Mouse (Mus musculus): ENCODE results near the gene Gm28308.

Gm28308 gene

DNA sequence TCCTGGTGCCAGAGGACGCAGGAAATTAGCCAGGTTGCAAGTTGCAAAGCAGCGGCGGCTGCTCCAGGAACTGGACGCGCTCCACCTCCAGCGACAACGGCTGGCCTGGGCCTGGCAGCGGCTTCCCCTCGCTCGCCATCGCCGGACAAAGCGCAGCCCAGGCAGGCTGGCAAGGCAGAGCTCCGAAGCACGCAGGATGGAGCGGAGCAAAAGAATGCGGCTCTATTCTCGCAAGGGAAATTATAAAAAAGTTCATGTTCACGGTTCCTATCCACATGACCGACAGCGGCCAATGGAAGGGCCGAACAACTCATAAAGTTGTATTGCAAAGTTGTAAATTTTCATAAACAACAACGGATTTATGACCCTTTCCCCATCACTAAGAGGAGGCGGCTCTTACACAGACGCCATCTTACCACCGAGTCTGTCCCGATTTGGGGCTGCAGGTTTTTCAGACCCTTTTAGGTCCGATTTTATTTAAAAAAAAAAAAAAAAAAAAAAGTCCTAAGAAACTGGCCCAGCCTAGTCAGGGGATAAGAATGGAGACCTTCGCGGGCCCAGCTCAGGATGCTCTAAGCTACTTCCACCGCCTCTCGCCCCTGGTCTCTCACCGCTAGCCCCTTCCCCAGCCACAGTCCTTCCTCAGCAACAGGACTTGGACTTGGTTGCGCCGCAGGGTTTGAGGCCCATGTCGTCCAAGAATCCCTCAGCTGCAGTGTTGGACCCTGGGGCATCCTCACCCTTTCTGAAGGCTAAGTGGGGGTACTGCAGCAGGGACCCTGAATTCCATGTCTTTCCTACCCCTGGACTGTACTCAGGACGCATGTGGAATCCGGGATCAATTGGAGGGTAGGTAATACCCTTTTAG, at the start of gene Gm28308, which contains the start of gene Hoxa3:
Gene Gm28308, minus strand, starts transcription at position 221 of the 868 bp plus-strand sequence.
Gene Hoxa3, minus strand, starts transcription at position 218 of the 868 bp plus-strand sequence.
- no peak for DNase-seq (ENCODE audit: low spot score in 2 of 2)

DNA sequence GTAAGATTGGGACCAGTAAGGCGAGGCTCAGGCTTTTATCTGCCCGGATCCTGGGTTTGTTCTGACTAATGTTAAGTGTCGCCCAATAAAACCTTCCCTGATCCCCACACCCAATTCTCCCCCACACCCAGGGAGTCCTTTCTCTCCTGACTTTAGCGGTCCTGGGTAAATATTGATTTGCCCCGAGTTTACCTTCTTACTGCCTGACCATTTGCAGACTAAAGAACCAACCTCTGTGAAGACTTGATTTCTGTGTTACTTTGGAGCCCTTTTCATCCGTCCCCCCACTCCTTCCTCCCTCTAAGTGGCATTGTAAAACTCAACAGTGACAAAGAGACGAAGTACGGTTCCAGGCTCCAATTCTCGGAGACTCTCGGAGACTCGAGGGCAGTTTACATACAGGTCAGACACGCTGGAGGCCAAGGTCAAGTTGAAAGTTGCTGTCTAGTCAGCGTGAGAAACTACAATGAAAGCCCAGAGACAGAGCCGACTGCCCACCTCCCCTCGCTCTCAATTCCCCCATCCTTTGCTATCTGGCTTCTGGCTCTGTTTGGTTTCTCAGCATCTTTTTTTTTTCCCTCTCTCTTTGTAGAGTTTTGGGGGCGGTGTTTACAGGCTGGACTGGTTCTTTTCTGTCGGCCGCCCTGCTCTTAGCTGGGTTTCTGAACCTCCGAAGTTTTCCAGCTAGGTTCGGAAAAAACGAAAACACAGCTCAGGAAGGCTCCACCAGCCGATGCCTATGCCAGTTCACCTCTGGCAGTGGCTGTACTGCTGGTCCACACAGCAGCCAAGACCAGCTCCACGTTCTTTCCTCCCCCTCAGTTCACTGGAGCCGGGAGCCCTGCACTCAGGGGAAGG, 49.6 kb upstream of the Gm28308 start:
- no peak for DNase-seq (ENCODE audit: low spot score in 2 of 2)

DNA sequence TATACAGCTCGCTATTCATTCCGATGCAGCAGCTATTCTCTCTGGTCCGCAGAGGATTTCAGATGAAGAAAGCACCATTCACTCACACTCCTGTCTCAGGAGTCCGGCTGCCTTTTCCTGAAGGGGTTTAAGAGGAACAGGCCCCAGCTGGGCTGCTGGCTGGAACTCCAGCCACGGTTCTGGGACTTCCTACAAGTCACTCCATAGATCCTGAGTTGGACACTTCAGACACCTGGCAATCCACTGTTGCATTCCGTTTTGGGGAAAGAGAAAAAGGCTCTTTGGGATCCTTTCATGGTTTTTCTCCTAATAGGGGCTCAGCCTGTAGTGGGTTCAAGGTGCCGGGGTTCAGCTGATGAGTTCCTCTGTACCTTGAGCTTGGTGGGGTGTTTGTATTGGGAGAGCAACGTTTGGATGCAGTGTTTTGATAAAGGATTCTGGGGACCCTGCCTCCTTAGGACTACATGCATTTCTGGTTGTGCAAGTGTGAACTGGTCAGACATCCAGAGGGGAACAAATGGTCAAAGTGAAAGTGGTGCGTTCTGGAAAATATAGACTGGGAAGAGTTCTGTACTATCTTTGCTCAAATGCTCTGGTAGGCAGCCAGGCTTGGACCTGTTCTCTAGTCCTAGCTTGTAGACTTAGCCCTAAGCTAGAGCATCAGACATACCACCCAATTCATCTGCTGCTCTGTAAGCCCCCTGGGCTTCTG, 48.8 kb upstream of the Gm28308 start:
- no peak for DNase-seq (ENCODE audit: low spot score in 2 of 2)

DNA sequence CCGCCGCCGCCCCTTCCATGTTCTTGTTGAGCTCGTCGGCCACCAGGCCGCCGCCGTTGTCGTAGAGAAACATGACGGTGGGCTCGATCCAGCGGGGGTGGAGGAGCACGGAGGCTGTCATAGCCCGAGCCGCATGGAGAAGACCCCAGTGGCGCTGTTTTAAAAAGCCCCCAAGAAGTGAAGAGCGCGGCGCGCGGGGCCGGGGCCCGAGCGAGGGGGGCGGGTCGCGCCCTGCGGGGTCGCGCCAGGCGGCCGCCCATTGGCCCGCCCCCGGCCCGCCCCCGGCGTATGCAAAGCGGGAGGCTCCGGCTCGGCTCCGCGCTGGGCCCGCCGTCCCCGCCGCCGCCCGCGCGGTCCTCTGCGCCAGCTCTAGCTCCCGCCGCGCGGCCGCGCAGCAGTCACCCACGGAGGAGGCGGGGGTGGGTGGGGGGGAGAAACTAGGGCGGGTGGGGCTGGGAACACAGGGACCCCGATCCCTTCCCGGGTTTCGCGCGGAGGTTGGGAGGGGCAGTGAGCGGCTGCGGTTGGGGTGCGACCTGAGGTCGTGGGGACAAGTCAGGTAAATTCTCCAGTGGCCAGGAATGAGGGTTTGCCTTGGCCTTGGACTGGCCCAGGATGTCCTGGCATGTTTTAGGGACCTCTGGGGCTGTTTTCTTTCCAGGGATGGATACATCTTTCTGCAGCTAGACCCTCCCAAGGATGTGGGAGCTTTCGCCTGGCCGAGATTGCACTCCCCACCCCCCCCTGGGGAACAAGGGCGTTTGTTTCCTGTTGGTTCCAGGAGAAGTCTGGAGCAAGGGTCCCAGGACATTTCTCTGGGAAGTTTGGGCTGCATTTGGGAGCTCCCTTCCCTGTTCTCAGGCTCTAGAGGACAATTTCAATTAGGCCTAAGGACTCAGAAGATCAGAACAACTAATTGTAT, 47.8 kb upstream of the Gm28308 start, which contains the start of gene Hoxa13:
Gene Hoxa13, minus strand, starts transcription at position 227 of the 922 bp plus-strand sequence.
- no peak for DNase-seq (ENCODE audit: low spot score in 2 of 2)

DNA sequence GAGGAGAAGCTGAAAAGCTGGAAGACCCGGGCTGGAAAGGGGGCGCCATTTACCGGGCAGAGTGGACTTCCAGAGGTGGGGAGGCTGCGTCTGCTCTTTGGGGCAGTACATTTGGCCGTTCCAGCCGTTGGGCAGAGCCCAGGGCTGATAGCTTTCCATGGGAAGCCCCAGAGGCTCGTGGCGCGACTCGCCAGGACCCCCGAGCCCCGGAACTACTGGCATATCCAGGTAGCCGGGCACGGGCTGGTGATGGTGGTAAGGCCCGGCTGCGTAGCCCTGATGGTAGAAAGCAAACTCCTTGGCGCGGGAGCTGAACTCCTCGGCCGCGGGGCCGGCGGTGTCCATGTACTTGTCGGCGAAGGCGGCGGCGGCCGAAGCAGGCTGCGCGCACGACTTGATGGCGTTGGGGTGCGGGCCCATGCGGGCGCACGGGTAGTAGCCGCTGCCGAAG, 46.7 kb upstream of the Gm28308 start:
- no peak for DNase-seq (ENCODE audit: low spot score in 2 of 2)

DNA sequence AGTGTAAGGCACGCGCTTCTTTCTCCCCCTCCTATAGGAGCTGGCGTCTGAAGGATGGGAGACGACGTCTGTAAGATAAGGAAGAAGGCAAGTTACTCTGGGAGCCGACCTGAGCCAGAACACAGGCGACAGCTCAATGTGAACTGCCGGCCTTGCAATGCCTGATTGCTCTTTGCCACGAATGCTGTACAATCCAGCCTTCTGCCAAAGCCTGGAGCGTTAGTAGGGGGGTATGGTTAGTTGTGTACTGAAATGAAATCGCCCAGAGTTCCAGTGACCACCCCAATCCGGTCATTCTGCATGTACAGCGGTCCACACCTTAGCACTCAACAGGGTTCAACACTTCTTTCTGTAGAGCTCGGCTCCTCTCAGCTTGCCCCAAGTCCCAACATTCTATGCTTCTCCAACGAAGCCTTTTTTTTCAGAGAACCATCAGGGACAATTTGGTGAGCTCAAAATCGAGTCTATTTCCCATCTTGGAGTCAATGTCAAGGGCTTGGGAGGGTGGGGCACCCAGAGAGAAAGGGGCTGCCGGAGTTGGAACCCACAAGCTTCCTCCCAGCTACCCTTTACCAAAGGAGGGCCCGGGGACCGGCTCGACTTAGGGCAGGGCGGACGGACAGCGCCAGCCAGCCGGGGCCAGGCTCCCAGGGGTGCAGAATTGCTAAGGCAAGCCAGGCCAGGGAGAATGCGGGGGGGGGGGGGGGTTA, 46.1 kb upstream of the Gm28308 start:
- DNase-seq (ENCODE audit: low spot score in 2 of 2), result no peak

DNA sequence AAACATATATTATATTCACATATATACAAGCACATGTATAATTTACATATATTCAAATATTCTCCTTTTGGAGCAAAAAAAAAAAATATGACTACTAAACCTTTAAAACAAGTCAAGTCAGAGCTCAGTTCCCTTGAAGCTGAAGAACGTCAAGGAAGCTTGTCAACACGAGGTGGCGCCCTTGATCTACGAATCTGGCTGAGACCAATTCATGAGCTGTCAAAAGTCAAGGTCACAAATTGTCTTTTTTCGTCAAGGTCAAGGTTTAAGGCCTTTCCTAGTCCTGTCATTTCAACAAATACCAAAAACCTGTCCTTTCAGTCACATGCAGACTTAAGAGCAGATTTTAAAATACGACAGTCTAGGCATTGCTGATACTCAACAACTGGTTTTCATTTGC, 43.8 kb upstream of the Gm28308 start:
- DNase-seq (ENCODE audit: low spot score in 2 of 2), result peak; percentile 40 to 73

DNA sequence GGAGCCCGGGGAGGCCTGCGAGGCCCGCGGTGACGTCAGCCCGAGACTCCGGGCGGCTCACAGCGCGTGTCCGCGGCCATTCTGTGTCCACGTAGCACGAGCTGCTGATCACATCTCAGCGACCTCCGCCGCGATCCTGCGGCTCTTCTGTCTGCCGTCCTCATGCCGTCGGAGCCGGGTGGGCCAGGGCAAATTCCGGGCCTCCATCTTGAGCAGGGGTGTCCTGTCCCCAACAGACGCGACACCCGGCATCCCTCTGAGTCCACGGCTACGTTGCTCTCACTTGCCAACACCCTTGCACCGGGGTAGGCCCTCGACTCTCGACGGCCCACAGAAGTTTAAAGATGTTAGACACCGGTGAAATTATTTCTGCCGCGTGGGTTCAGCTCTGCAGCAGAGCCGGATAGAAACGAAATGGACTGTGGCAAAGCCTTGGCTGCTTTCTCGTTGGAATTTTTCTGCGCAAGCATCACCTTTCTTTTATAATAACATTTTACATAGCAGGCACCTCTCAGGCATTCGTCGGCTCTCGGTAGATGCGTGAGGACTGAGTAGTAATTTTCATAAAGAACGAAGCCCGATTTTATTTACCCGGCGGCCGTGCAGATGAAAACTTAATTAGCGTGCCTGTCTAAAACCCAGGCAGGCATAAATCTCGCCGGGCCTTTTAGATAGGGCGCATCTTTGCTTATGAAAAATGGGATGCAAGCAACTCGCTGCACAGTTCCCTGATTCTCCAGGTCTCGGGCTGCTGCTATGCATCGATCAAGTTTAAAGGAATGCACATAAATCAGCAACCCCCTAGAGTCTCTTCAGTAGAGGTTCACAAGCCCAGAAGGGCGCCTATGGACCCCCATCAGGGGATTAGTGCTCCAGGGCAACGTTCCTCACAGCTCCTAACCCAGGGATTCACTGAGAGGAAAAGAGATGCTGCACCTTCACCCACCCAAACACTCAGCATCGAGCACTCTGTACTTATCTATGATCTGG, 40.7 kb upstream of the Gm28308 start:
- DNase-seq (ENCODE audit: low spot score in 2 of 2), result peak in 1 of 2 experiments; percentile 7

DNA sequence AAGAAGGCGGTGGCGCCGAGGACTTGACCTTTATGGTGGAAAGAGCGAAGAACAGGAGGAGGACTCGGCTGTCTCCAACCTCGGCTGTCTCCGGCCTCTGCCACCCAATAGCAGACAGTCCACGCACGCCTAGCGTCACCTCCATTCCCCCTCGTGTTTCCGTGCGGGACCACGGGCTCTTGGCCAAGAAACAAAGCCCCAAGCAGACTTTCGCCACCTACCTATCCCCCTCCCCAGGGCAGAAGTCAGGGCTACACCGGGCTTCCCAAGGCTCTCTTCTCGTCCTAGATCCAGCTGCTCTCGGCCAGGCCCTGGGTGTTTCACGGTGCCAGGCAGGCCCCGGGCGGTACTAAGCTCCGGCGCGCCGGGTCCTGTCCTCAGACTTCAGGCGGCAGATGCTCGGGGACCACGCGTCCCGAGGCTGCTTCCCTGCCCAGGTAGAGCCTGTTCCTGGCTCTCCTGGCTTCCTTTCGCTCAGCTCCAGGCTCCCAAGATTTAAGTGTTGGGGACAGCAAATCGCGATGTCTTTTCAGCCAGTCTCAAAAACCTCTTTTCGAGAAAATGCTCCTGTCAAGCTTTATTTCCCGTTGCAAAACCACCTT, 39.7 kb upstream of the Gm28308 start:
- DNase-seq (ENCODE audit: low spot score in 2 of 2), result peak in 1 of 2 experiments; percentile 6

DNA sequence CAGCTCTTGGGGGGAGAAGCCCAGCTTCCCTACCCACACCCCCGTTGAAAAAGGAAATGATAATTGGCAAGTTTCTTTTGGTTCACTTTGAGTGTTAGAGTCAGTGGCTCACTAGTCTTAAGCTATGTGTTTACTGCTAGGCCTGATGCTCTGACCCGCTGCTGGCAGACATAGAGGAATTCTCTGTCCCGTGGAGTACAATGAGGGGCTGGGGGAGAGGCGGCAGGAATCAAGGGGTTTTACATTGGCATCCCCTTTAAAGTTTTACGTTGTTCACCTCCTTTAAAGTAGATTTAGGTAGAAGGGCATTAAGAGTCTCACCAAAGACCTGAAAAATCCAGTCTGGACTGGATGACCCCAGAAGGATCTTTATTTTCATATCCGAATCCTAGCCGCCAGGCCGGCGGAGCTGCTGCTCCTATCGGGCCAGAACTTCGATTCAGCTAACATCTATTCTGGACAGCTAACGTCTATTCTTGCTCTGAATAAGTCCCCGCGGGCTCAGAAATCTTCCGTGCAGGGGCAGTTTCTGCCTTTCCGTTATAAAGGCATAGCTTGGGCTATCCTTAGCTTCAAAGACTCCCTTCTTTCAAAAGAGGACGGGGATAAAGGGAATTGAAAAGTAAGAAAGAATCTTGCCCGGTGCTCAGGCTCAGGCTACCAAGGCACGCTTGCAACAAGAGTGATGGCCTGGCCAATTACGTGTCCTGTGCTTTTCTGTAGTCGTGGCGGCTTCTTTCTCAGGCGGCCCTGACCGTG, 39.1 kb upstream of the Gm28308 start:
- DNase-seq (ENCODE audit: low spot score in 2 of 2), result peak in 1 of 2 experiments; percentile 1

DNA sequence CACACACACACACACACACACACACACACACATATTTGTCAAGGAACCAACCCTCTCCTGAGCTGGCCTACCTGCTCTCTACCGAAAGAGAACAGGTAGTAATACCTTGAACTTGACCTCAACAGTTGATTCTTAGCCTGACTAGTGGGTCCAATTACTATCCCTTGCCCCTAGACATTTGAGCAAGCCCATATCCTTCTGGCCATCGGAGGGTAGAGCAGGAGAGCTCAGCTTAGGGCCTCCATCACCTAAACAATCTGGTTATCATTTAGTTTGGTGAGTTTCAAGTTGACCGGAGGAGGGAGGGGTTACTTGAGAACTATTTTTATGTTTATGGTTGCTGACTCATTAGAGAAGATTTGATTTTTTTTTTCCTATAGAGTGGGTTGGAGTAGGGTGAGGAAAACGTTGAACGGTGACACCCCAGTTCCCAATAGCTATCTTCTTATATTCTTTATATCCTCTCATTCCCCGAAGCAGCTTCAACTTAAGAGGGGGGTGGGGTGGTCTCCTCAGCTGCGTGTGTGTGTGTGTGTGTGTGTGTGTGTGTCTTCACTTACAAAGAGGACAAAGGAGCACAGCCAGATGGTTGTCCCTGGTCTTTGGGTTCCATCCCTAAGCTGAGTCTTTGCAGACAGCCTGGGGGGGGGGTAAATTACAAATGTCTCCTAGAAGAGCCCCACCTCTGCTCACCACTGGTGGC, 38.2 kb upstream of the Gm28308 start:
- peak in 1 of 2 experiments; percentile 1 for DNase-seq (ENCODE audit: low spot score in 2 of 2)

DNA sequence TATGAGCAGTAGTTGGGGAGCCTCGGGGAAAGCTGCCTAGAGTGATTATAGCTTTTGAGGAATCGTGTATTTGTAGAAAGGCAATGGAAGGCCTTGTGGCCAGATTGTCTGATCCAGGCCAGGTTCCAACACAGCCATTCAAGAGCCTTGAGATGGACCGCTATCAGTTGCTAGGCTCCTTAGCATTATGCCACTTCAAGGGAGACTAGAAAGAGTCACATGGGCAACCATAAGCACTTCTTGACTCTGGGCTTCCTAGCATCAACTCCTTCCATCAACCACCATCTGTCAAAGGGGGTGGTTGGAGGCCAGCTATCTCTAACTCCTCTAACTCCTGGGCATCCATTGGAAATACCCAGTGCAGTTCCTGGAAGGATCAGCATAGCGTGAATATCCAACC, 36.7 kb upstream of the Gm28308 start:
- peak in 1 of 2 experiments; percentile 1 for DNase-seq (ENCODE audit: low spot score in 2 of 2)

DNA sequence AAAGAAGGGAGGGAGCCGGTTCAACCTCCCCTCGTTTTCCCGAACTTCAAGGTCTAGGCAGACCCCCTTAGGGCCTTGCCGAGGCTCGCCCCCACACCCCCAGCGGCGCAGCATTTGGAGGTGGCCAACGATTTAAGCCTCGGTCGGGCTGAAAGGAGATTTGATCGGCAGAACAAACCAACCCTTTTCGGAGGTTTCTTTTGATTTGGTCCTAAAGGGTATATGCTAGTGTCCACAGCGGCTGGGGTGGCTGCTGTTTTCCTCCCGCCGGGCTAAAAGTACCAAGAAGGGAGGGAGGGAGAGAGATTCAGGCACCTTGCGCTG, 36.2 kb upstream of the Gm28308 start:
- DNase-seq (ENCODE audit: low spot score in 2 of 2), result peak in 1 of 2 experiments; percentile 4

DNA sequence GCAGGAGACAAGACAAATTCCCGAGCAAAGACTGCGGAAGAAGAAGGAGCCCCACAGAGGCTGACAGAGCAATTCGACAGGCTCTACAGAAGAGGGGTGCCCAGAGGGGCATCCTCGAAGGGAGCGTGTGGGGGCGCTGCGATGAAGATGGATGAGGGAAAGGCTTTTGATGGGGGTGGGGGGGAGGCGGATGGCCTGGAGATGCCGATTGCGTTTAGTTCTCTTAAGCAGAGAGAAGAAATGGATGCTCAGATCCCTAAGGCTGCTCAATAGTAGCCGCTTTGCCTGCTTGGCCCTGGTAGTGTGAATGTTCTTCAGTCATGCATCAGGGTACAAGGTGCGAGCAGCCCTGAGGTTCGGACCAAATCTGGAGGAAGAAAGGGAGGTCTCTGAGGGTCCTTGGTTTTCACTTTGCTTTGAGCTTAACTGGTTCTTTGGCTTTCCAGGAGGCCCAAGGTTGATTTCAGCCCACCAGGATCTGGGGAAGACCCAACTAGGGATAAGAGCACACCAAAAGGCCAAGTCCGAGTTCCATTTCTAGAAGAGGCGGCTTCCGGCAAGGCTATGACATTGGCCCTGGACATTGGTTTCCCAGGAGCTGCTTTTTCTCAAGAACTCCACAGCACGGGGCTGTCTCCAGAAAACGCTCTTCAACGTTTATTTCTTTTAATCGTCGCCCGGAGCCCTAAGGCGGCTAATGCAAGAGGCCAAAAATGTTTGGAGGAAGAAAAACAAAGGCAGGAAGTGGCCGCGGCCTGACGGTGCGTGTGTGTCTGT, 35.7 kb upstream of the Gm28308 start:
- peak in 1 of 2 experiments; percentile 1 for DNase-seq (ENCODE audit: low spot score in 2 of 2)

DNA sequence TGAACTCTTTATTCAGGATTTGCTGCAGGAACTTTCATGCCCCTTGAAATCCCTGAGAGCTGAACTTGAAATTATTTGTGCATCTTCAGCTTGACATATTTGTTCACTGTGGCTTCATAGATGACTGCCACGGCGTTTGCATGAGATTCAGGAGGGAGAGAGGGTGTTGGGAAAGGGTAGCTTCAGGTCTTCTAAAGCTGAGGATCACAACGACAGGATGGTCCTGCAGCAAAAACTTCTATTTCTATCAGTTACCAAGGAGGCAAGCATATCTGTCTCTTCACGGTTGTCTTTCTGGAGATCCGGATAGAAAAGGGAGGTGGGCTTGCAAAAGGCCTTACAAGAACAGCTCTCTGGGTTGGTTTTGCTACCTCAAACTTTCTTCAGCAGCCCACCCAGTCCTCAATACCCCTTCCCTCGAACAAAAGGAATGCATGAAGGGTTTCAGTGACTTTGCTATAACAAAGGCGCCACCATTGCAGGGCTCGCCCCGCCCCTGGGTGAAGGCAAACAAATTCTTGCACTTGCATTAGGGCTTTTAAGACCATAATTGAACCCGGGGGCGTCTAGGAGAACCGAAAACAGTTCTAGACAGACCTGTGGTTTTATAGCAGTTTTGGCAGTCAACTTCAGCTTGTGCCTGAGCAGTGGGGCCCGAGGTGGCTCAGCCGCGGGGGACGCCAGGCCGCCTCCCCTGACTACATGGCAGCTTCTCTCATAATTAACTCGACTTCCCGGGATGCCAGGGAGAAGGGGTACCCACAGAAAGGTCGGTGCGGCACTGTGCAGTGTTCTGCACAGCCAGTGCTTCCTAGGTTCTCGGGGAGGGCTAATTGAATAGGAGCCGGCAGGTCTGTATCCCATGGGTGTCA, 34.9 kb upstream of the Gm28308 start:
- DNase-seq (ENCODE audit: low spot score in 2 of 2), result peak in 1 of 2 experiments; percentile 5

Measured in spleen, postnatal 14 days (tissue).